Mouse (Mus musculus) T-helper 1 cell (primary cell): ENCODE measurements at regions not wholly inside any gene's neighbourhood (a gene's known extent, or its start where the extent isn't known, plus 50 kb on each side); places are given as distances from the start of the nearest gene placed in this dataset.

Source experiments
- in situ Hi-C: fragments of 300-600 bp; cut with MboI, MseI; formaldehyde crosslinking; loops from one replicate; pipeline ENCODE4 v1.15.1; 2025; ENCODE audit warnings: high pct_unique_total_duplicates

DNA sequence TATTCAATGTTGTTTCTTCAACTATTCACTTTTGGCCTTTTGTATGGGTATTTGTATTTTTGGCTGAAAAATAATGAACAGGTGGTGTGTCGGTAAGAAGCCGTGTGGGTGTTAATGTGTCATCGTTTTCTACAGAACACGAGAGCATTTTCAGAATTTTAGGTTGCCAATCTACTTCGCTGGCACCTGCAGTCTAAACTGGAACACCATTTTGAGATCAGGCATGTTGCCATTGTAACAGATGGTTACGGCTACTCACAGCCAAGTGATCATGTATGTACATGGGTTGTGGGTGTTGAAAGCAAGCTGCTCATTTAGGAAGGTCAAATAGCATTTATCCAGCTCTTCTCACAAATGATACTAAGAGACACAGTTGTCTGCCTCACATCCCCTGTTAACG is 167.2 kb upstream of the Gm21833 start:
- in situ Hi-C loops: no loop called here

GRCm38 (mm10) chr16:82674926-82675325 is 153.3 kb upstream of the Gm21833 start:
- in situ Hi-C loops: loop anchor here (10.0 kb wide), 1 partner anchor 1850 kb away; no protein-coding TSS in a partner anchor

GRCm38 (mm10) chr16:82683113-82683512 is 145.1 kb upstream of the Gm21833 start:
- in situ Hi-C loops: loop anchor here (10.0 kb wide), 1 partner anchor 1062 kb away; no protein-coding TSS in a partner anchor

DNA sequence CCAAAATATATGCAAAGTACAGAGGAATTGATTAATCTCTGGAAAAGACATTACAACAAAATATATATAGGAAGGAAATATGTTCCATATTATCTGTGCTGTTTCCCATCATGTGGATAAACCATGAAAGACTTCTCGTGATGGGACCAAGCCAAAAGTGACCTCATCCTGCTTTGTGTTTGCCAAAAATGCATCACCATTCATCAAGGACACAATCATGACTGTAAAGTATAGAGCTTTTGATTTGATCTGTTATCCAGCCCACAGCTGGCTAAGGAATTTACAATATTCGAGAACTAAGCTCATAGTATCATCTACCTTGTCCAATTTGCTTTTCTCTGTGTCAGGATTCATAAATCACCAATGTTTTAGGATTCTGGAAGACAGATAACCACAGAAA is 127.3 kb upstream of the Gm21833 start:
- in situ Hi-C loops: no loop called here

GRCm38 (mm10) chr16:82711161-82711560 is 117.0 kb upstream of the Gm21833 start:
- in situ Hi-C loops: no loop called here

DNA sequence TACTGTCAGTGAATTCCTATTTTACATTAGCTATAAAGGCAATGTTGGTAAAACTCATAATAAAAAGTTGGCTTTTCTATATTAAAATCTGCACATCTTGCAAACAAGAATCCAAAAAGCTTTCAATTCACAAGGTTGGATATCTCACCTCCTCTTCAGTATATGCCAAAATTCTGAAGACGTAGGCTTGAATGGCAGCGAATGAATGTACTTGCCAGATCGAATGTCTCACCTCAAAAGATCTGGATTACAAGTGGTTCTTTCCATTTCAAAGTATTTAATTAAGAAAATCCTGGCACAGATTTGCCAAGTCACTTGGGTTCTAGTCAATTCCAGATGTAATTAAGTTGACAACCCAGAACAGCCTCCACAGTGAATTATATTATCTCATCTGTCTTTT is 94.1 kb upstream of the Gm21833 start:
- in situ Hi-C loops: no loop called here

DNA sequence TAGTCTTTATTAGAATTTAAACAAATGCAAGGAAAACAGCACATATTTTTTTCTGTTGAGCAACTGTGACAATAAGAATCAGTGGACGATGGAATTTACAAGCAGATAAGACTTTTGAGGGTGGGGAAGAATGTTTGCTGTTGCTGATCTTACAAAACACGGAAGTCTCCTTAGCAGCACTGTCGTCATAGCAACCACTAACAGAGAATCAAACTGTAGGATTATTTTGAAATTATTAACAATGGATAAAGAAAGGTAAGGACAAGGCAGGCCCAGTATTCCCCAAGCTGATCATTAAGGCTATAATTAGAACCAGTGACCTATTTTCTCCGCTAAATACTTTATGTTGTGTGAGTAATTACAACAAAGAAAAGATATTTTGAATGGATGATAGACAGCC is 69.7 kb upstream of the Gm21833 start:
- in situ Hi-C loops: no loop called here
